Mouse (Mus musculus) neural tube, embryonic 12.5 days (tissue): ENCODE results near the gene Popdc2. TPM values are rescaled to one million over a fixed set of nuclear protein-coding genes. Genes with fewer than 3 reads are reported as not detected.

Source experiments
- ATAC-seq: fragments of 200-750 bp; cut with Nextera tagmentation; 2 replicates; pipeline ENCODE4 v1.8.0; 2017; ENCODE audit warnings: low read depth, mild to moderate bottlenecking, moderate TSS enrichment, moderate library complexity; ENCODE audit not compliant: low FRiP score
- H3K27ac ChIP-seq: fragments of 300-500 bp; sonication (generic); 2 replicates; pipeline ENCODE4 v1.5.1; 2016
- H3K27me3 ChIP-seq: fragments of 300-500 bp; sonication (generic); replicated peaks from 2 replicates; pipeline ENCODE4 v1.6.1; 2016; ENCODE audit warnings: mild to moderate bottlenecking
- H3K36me3 ChIP-seq: fragments of 300-500 bp; sonication (generic); 2 replicates; pipeline ENCODE4 v1.6.1; 2016; ENCODE audit warnings: mild to moderate bottlenecking
- H3K4me1 ChIP-seq: fragments of 300-500 bp; sonication (generic); 2 replicates; pipeline ENCODE4 v1.6.1; 2016
- H3K4me2 ChIP-seq: fragments of 300-500 bp; sonication (generic); replicated peaks from 2 replicates; pipeline ENCODE4 v1.6.1; 2016; ENCODE audit warnings: mild to moderate bottlenecking
- H3K4me3 ChIP-seq: fragments of 300-500 bp; sonication (generic); 2 replicates; pipeline ENCODE4 v1.5.1; 2016
- H3K9ac ChIP-seq: fragments of 300-500 bp; sonication (generic); 2 replicates; pipeline ENCODE4 v1.6.1; 2016; ENCODE audit warnings: mild to moderate bottlenecking
- H3K9me3 ChIP-seq: fragments of 300-500 bp; sonication (generic); 2 replicates; pipeline ENCODE4 v1.6.1; 2016; ENCODE audit warnings: mild to moderate bottlenecking
- WGBS: fragments of 180-500 bp; shearing (Covaris S2); methylation state at CpG from one replicate; pipeline ENCODE4 v1.1.7; 2016; 5-methylcytosine and 5-hydroxymethylcytosine counted together
- polyA plus RNA-seq: library from polyadenylated mRNA; unstranded; fragments of >200 nt; fragmentation: Nextera tagmentation; extraction: Ambion mirVana; gene quantifications from 2 replicates; pipeline ENCODE4 v1.2.1, GENCODE M21; 2016

Popdc2 gene
- polyA plus RNA-seq, 1 experiment from 2014 or later, result 0.94 TPM

- H3K27ac ChIP-seq, result no peak overlapping the region
- H3K27me3 ChIP-seq, result no peaks in the 10 kb centered on the region
- no peak overlapping the region for H3K4me2 ChIP-seq
- no peaks in the 10 kb centered on the region for H3K36me3 ChIP-seq
- no peak for ATAC-seq
- H3K9me3 ChIP-seq, result no peaks in the 10 kb centered on the region
- H3K4me1 ChIP-seq, result peaks cover 7% of the 10 kb centered on the region
- WGBS, result 92% methylated on average over 6 of the region's 6 CpGs
- no peak overlapping the region for H3K9ac ChIP-seq
- no peak overlapping the region for H3K4me3 ChIP-seq
Observed at GRCm38 (mm10) chr16:38398266-38398665, 36.3 kb downstream of the Popdc2 start.

DNA sequence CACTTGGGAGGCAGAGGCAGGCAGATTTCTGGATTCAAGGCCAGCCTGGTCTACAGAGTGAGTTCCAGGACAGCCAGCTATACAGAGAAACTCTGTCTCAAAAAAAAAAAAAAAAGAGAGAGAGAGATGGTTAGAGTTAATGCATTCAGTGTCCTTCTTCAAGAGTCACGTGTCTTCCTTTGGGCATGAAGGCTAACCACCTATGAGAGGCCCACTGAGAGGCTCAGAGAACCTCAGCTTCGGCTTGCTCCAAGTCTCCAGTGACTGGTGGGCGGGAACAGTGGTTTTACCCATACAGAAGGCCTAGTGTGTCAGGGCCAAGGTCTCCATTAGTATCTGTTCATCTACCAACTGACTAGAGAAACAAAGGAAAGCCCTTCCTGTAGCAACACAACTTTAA lies 37.1 kb downstream of the Popdc2 start:
- Histone ChIP-seq H3K9me3 (no peaks in the 10 kb centered on the region), H3K36me3 (no peaks in the 10 kb centered on the region), H3K4me2 (peak overlapping the region; percentile 52), H3K9ac (no peak overlapping the region), H3K4me1 (peaks cover 7% of the 10 kb centered on the region), H3K4me3 (no peak overlapping the region), H3K27ac (no peak overlapping the region), H3K27me3 (no peaks in the 10 kb centered on the region)
- 73% methylated on average over 3 of the region's 3 CpGs for WGBS
- 0 out of 2 replicates have a peak, but pooled peaks have one; percentile 25 for ATAC-seq

DNA sequence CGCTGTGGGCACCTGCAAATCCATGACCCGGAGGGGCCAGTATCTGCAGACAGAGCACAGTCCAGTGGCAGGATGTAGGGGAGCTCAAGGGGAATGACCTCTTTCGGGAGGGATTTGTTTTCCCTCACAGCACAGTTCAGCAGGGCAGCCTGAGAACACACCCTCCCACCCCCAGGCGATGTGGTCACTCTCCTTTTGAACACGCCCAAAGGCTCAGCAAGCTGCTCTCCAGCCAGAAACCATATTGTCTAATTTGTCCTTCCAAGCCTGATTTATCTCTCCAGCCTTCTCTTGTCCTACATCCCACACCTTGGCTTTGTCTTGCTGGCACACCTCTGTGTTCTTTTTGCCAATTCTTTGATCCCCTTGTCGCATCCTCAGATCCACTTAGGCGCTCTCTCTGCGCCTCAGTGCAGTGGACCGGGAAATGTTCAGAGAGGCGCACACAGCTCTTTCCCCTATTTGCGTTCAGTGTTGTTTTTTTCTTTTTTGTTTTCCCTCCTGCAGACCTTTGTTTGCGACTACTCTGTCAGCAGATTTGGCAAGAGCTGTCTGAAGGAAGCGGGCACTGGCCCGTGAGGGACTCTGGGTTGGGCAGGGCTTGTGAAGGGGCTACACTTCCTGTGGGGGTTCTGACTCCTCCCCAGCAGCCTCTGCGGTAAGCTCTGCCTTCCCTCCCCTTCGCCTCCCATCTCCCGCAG lies 37.7 kb downstream of the Popdc2 start:
- Histone ChIP-seq H3K9me3 (no peaks in the 10 kb centered on the region), H3K4me1 (peaks cover 7% of the 10 kb centered on the region), H3K27me3 (no peaks in the 10 kb centered on the region), H3K9ac (peak overlapping the region; percentile 33; the same call in 1 of the 2 replicates), H3K4me2 (peak overlapping the region; percentile 52), H3K27ac (0 out of 2 replicates have a peak overlapping the region, but pooled peaks have one; percentile 13), H3K36me3 (no peaks in the 10 kb centered on the region), H3K4me3 (no peak overlapping the region)
- whole genome bisulfite sequencing, result 26% methylated on average over 17 of the region's 17 CpGs
- peak; percentile 87 for ATAC-seq

DNA sequence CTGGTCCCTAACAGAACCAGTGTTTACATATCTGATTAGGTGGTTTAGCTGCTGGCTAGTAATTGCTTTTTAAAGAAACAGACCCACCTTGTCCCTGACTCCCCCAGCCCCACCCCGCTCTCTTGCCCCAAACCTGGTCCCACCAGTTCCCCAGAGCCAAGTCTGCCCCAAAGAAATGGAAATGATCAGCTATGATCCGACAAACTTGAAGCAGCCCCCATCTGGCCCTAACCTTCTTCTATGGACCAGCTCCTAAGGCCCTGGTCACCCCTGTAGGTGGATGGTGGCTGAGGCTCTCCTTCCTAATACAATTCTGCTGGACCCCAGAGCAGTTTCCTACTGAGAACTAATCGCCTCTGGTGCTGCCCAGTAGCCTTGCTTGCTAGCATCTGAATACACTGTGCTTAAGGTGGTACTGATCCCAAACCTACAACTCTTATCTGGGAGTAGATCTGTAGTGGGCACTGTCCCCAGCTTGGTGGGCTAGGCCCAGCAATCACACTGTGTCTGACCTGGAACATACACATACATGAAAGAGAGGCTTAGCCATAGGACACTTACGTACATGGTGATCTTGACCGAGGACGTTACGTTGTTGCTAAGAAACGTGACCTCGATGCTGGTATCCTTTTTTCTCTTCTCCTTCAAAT lies 38.4 kb downstream of the Popdc2 start:
- WGBS, result 81% methylated on average over 9 of the region's 9 CpGs
- peak overlapping the region; percentile 52 for H3K4me2 ChIP-seq
- peaks cover 7% of the 10 kb centered on the region for H3K4me1 ChIP-seq
- no peak overlapping the region for H3K27ac ChIP-seq
- no peak overlapping the region for H3K4me3 ChIP-seq
- no peak overlapping the region for H3K9ac ChIP-seq
- H3K9me3 ChIP-seq, result no peaks in the 10 kb centered on the region
- no peaks in the 10 kb centered on the region for H3K27me3 ChIP-seq
- no peaks in the 10 kb centered on the region for H3K36me3 ChIP-seq
- ATAC-seq, result no peak; the same call in none of the 2 replicates

- H3K9me3 ChIP-seq, result no peaks in the 10 kb centered on the region
- H3K27ac ChIP-seq, result no peak overlapping the region
- H3K4me3 ChIP-seq, result no peak overlapping the region
- no peak overlapping the region for H3K9ac ChIP-seq
- 86% methylated on average over 6 of the region's 6 CpGs for WGBS
- no peaks in the 10 kb centered on the region for H3K27me3 ChIP-seq
- H3K4me2 ChIP-seq, result no peak overlapping the region
- H3K4me1 ChIP-seq, result peaks cover 7% of the 10 kb centered on the region
- ATAC-seq, result no peak
- H3K36me3 ChIP-seq, result no peaks in the 10 kb centered on the region
Observed at GRCm38 (mm10) chr16:38401468-38401867, 39.5 kb downstream of the Popdc2 start.

- Histone ChIP-seq H3K9ac (no peak overlapping the region), H3K4me1 (peaks cover 7% of the 10 kb centered on the region), H3K27me3 (no peaks in the 10 kb centered on the region), H3K27ac (no peak overlapping the region), H3K36me3 (no peaks in the 10 kb centered on the region), H3K9me3 (no peaks in the 10 kb centered on the region), H3K4me2 (no peak overlapping the region), H3K4me3 (no peak overlapping the region)
- no peak for ATAC-seq
- 94% methylated on average over 7 of the region's 7 CpGs for WGBS
Observed at GRCm38 (mm10) chr16:38403639-38404038, 41.6 kb downstream of the Popdc2 start.

DNA sequence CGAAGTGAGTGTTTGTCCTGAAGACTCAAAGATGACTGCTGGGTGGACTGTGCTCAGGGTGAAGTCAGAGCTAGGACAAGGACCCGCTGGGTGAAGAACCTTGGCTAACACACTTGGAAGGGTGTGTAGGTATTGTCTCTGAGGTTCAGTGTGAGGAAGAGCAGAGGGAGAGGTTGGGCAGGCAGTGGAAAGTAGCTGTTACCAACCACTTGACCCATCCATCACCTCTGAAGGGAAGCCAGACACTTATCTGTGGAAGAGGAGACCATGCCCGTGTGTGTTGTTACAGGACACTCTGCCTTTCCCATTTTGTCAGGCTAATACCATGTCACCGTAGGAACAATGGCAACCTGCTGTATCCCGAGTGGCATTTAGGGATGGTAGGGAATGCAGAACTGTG lies 44.3 kb downstream of the Popdc2 start:
- Histone ChIP-seq H3K9me3 (no peaks in the 10 kb centered on the region), H3K9ac (no peak overlapping the region), H3K4me3 (no peak overlapping the region), H3K4me2 (no peak overlapping the region), H3K36me3 (no peaks in the 10 kb centered on the region), H3K27ac (no peak overlapping the region), H3K4me1 (no peaks in the 10 kb centered on the region), H3K27me3 (no peaks in the 10 kb centered on the region)
- no peak for ATAC-seq
- 83% methylated on average over 5 of the region's 5 CpGs for WGBS

GRCm38 (mm10) chr16:38406708-38407107 lies 44.7 kb downstream of the Popdc2 start:
- H3K4me3 ChIP-seq, result no peak overlapping the region
- no peaks in the 10 kb centered on the region for H3K27me3 ChIP-seq
- H3K27ac ChIP-seq, result no peak overlapping the region
- H3K9me3 ChIP-seq, result no peaks in the 10 kb centered on the region
- 89% methylated on average over 6 of the region's 6 CpGs for WGBS
- no peak for ATAC-seq
- no peak overlapping the region for H3K9ac ChIP-seq
- no peaks in the 10 kb centered on the region for H3K4me1 ChIP-seq
- no peaks in the 10 kb centered on the region for H3K36me3 ChIP-seq
- no peak overlapping the region for H3K4me2 ChIP-seq

DNA sequence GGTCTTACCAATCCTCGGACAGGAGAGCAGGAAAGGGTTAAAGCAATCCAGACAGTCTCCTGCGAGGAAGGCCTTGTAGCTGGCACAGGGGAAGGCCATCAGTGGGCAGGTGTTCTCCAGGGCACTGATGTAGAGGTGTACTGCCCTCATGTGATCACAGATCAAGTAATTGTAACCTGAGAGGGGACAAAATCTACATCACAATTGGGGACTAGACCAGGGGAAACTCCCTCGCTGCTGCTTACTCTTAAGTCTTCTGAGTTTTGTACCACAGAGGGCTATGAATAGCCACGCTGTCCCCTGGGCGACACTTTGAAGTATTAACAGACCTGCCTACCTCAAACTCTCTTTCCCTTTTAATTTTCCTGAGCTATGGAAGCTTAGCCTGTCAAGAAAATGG lies 45.6 kb downstream of the Popdc2 start:
- WGBS, result 39% methylated on average over 5 of the region's 5 CpGs
- ATAC-seq, result no peak

GRCm38 (mm10) chr16:38408416-38408815 lies 46.4 kb downstream of the Popdc2 start:
- no peak overlapping the region for H3K4me3 ChIP-seq
- H3K36me3 ChIP-seq, result no peaks in the 10 kb centered on the region
- no peak overlapping the region for H3K27ac ChIP-seq
- H3K4me1 ChIP-seq, result no peaks in the 10 kb centered on the region
- no peak overlapping the region for H3K4me2 ChIP-seq
- 90% methylated on average over 8 of the region's 8 CpGs for WGBS
- H3K27me3 ChIP-seq, result no peaks in the 10 kb centered on the region
- ATAC-seq, result no peak
- no peak overlapping the region for H3K9ac ChIP-seq
- H3K9me3 ChIP-seq, result no peaks in the 10 kb centered on the region

More for the DNA sequence above, 45.6 kb downstream of the Popdc2 start:
- H3K4me2 ChIP-seq, result no peak overlapping the region
- H3K4me1 ChIP-seq, result no peaks in the 10 kb centered on the region
- H3K9me3 ChIP-seq, result no peaks in the 10 kb centered on the region
- H3K4me3 ChIP-seq, result no peak overlapping the region
- no peak overlapping the region for H3K27ac ChIP-seq
- H3K9ac ChIP-seq, result no peak overlapping the region
- no peaks in the 10 kb centered on the region for H3K27me3 ChIP-seq
- no peaks in the 10 kb centered on the region for H3K36me3 ChIP-seq

DNA sequence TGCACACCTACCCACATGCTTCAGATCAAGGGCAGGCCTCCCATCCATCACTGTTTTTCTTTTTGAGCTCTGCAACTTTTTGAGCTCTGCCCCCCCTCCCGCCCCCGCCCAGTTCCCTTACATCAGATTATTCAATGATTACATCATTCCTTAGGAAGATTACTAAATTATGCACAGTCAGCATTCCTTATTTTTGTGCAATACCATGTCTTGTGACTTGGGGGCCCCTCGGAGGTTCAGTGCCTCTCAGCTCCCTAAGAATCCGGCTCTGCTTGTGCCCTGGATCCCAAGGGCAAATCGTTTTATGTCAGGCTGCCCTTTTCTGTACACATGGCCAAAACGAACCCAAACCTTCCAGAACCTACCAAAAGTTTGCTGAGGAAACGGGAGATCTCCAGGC lies 52.9 kb downstream of the Popdc2 start:
- Histone ChIP-seq H3K27me3 (no peaks in the 10 kb centered on the region), H3K9ac (no peak overlapping the region), H3K4me3 (no peak overlapping the region), H3K36me3 (no peaks in the 10 kb centered on the region), H3K27ac (no peak overlapping the region), H3K4me2 (no peak overlapping the region), H3K9me3 (no peaks in the 10 kb centered on the region), H3K4me1 (no peaks in the 10 kb centered on the region)
- WGBS, result 85% methylated on average over 7 of the region's 7 CpGs
- ATAC-seq, result no peak

DNA sequence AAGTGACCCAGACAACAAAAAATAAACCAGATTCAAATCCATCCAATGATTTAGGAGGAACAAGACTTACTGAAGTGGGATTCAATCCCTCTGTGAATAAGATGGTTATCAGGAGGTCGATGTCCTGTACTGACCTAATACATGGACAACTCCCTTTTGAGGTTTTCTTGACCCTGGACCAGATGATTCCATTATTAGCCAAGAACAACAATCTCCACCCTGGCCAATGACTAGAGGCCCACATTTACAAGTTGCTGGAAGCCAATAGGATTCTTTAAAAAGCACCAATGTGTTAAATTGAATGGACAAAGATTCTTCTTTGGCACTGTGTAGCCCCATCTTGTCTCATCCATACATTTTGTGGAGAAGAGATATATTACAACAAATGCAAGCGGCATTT lies 63.4 kb downstream of the Popdc2 start:
- 88% methylated on average over 2 of the region's 2 CpGs for WGBS
- no peak overlapping the region for H3K4me2 ChIP-seq
- no peak overlapping the region for H3K4me3 ChIP-seq
- no peaks in the 10 kb centered on the region for H3K9me3 ChIP-seq
- ATAC-seq, result no peak
- no peaks in the 10 kb centered on the region for H3K36me3 ChIP-seq
- H3K27ac ChIP-seq, result no peak overlapping the region
- H3K4me1 ChIP-seq, result no peaks in the 10 kb centered on the region
- no peak overlapping the region for H3K9ac ChIP-seq
- no peaks in the 10 kb centered on the region for H3K27me3 ChIP-seq

DNA sequence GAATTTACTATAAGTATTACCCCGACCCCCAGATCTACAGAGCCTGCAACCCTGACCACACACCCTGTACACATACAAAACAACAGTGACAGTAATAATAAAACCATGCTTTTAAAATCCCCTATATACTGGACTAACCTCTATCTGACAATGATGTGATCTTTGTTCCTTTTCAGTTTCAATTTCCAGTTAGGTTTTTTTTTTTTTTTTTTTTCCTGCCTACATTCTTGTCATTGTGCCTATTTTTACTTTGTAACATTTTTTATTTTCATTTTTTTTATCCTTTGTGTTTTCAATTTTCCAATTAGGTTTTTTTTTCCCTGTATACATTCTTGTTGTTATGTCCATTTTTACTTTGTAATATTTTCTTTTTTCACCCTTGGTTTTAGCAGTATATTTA lies 63.8 kb downstream of the Popdc2 start:
- Histone ChIP-seq H3K9ac (no peak overlapping the region), H3K4me2 (no peak overlapping the region), H3K27ac (no peak overlapping the region), H3K9me3 (no peaks in the 10 kb centered on the region), H3K4me3 (no peak overlapping the region), H3K36me3 (no peaks in the 10 kb centered on the region), H3K4me1 (no peaks in the 10 kb centered on the region), H3K27me3 (no peaks in the 10 kb centered on the region)
- 93% methylated on average over 1 of the region's 1 CpGs for WGBS
- ATAC-seq, result no peak
